Mouse (Mus musculus) liver, adult 2 months (tissue): Measurements from ENCODE around the gene G6pc3. TPM values are rescaled to one million over a fixed set of nuclear protein-coding genes. Genes with fewer than 3 reads are reported as not detected.

ENCODE experiments used
- DNase-seq: peaks from one replicate; pipeline ENCODE4 v3.0.0-alpha.2; 2011; ENCODE audit warnings: low read depth, low spot score; ENCODE audit errors: extremely low read depth
- H3K27ac ChIP-seq: fragments of 200-500 bp; replicated peaks from 2 replicates; pipeline ENCODE4 v1.5.1; 2012; ENCODE audit warnings: low read depth, mild to moderate bottlenecking, control low read depth, inconsistent platforms, low read length; ENCODE audit not compliant: insufficient read depth
- H3K27me3 ChIP-seq: fragments of 200-500 bp; 2 replicates; pipeline ENCODE4 v1.6.1; 2012; ENCODE audit warnings: mild to moderate bottlenecking, moderate library complexity, low read length, inconsistent platforms; ENCODE audit not compliant: control insufficient read depth, insufficient read depth
- H3K36me3 ChIP-seq: fragments of 200-500 bp; 2 replicates; pipeline ENCODE4 v1.6.1; 2012; ENCODE audit warnings: low read length, inconsistent platforms; ENCODE audit not compliant: control insufficient read depth, insufficient read depth
- H3K4me1 ChIP-seq: fragments of 200-500 bp; 2 replicates; pipeline ENCODE4 v1.6.1; 2011; ENCODE audit warnings: low read length; ENCODE audit not compliant: control insufficient read depth, insufficient read depth
- H3K4me3 ChIP-seq: fragments of 200-500 bp; 2 replicates; pipeline ENCODE4 v1.5.1; 2011; ENCODE audit warnings: low read depth, mild to moderate bottlenecking, control low read depth, low read length, moderate library complexity; ENCODE audit not compliant: insufficient read depth
- H3K79me2 ChIP-seq: fragments of 200-500 bp; 2 replicates; pipeline ENCODE4 v1.6.1; 2012; ENCODE audit warnings: inconsistent platforms, mild to moderate bottlenecking, low read length, moderate library complexity; ENCODE audit not compliant: control insufficient read depth, insufficient read depth
- H3K9ac ChIP-seq: fragments of 200-500 bp; 2 replicates; pipeline ENCODE4 v1.6.1; 2012; ENCODE audit warnings: low read depth, mild to moderate bottlenecking, control low read depth, inconsistent platforms, low read length
- CTCF ChIP-seq: fragments of 200-500 bp; IDR thresholded peaks from 2 replicates; pipeline ENCODE4 v1.5.1; 2011; ENCODE audit warnings: low read depth, low read length, control low read depth
- POLR2A ChIP-seq: fragments of 200-500 bp; IDR thresholded peaks from 2 replicates; pipeline ENCODE4 v1.6.1; 2011; ENCODE audit warnings: low read length, control low read depth; ENCODE audit not compliant: insufficient read depth; ENCODE audit errors: extremely low read depth
- WGBS: fragments of 180-500 bp; shearing (Covaris S2); methylation state at CpG from one replicate; pipeline ENCODE4 v1.1.7; 2018; 5-methylcytosine and 5-hydroxymethylcytosine counted together
- polyA plus RNA-seq: library from polyadenylated mRNA; depleted of rRNA; stranded (reverse); fragments of >200 nt; gene quantifications from 2 replicates; pipeline ENCODE4 v1.2.3, GENCODE M21; 2012
- total RNA-seq: library from RNA; depleted of rRNA; stranded (reverse); fragments of >200 nt; gene quantifications from 2 replicates; pipeline ENCODE4 v1.2.3, GENCODE M21; 2014

G6pc3 gene
- total and polyA plus RNA-seq, 2 experiments = 2.8 to 25.9 TPM

DNA sequence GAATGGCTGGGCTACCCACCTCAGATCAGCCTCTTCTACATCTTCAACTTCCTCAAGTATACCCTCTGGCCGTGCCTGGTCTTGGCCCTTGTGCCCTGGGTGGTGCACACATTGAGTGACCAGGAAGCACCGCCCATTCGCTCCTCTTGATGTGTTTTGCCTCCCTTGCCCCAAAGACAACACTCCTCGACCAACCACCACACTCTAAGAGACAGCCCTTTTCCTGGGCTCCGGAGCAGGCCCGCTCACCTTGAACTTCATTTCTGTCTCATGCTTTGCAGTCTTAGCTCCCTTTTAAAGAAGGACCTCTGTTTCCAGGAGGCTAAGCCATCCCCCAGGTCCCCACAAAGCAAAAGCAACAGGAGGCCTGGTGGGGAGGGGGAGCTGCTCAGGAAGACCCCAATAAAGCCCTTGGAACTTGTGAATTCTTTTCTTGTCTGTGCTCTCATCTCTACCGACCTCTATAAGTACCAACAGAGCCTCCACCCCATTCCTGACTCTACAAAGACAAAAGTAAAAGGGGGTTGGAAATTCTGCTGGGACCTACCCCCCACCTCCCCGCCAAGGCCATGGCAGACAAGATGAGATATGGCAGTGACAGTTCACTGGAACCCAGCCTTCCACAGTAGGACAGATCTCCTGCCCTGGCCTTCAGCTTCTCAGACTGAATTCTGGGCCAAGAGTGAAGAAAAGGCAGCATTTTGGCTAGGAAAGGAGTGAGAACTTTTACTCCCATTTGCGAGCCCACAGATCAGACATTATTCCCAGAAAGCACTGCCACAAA lies 4.4 kb downstream of the G6pc3 start:
- no peak overlapping the region for H3K27ac ChIP-seq
- no peak for TF ChIP-seq CTCF
- TF ChIP-seq POLR2A = no peak
- H3K4me3 ChIP-seq = no peak overlapping the region
- H3K36me3 ChIP-seq = peaks cover 7% of the 10 kb centered on the region; the same call in 1 of the 2 replicates
- no peak for DNase-seq
- WGBS = 91% methylated on average over 9 of the region's 9 CpGs
- no peaks in the 10 kb centered on the region for H3K27me3 ChIP-seq
- no peak overlapping the region for H3K9ac ChIP-seq
- 0 out of 2 replicates have a peak, but pooled peaks cover 5% of the 10 kb centered on the region for H3K4me1 ChIP-seq
- H3K79me2 ChIP-seq = no peaks in the 10 kb centered on the region

DNA sequence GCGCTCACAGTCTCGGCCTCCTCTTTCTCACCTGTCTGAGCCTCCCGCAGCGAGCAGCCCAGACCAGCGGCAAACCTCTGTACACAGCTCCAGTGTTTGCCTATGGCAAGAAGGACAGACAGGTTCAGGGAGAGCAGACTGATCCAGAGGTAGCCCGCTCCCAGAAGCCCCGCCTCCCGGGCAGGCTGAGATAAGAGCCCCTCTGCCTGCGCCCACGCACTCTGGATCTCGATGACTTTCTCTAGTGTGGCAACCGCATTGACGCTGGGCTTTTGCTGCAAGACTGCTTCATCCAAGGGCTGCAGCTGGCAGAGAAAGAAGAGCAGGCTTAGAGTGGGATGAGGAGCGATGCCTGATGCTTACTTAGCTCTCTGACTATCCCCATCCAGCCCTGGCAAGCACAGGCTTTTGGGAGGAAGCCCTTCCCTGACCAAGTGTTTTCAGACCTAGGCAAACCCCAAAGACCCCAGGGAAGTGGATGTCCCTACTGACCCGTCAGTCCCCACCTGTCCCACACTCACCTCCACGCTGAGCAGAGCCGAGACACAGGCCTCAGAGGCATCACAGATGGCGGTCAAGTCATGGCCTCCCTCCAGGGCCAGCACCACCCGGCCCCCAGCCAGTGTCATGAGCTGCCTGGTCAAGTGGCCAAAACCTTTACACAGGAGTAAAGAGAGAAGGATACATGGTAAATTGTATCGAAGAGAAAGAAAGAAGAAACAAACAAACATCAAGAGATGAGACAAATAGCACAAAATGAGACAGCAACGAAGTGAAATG lies 6.8 kb downstream of the G6pc3 start:
- Histone ChIP-seq H3K79me2 (no peaks in the 10 kb centered on the region), H3K9ac (no peak overlapping the region), H3K4me3 (no peak overlapping the region), H3K4me1 (no peaks in the 10 kb centered on the region), H3K27me3 (no peaks in the 10 kb centered on the region), H3K36me3 (peaks cover 9% of the 10 kb centered on the region; the same call in 1 of the 2 replicates), H3K27ac (no peak overlapping the region)
- DNase-seq = no peak
- TF ChIP-seq CTCF (no peak), POLR2A (no peak)
- WGBS = 80% methylated on average over 21 of the region's 21 CpGs

DNA sequence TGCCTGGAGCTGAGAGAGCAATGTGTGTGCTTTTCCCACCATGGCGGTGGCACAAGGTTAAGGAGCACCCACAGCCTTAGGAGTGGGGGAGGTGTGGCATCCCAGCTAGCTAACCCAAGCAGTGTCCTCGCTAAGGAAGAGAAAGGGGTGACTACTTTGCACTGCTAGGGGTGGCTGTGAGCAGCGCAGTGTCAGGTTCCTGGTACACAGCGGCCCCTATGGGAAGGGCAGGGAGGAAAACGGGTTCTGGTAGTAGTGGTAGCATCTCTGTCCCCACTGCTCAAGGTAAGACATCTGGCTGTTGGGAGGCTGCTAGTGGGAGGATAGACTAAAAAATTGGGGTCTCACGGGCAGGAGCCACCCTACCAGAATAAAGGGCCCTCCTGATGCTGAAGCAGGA lies 8.8 kb downstream of the G6pc3 start:
- DNase-seq = no peak
- H3K4me3 ChIP-seq = no peak overlapping the region
- H3K4me1 ChIP-seq = no peaks in the 10 kb centered on the region
- no peaks in the 10 kb centered on the region for H3K79me2 ChIP-seq
- no peak overlapping the region for H3K27ac ChIP-seq
- no peaks in the 10 kb centered on the region for H3K27me3 ChIP-seq
- TF ChIP-seq CTCF (no peak), POLR2A (no peak)
- peaks cover 11% of the 10 kb centered on the region; the same call in 1 of the 2 replicates for H3K36me3 ChIP-seq
- H3K9ac ChIP-seq = no peak overlapping the region
- 84% methylated on average over 6 of the region's 6 CpGs for WGBS

DNA sequence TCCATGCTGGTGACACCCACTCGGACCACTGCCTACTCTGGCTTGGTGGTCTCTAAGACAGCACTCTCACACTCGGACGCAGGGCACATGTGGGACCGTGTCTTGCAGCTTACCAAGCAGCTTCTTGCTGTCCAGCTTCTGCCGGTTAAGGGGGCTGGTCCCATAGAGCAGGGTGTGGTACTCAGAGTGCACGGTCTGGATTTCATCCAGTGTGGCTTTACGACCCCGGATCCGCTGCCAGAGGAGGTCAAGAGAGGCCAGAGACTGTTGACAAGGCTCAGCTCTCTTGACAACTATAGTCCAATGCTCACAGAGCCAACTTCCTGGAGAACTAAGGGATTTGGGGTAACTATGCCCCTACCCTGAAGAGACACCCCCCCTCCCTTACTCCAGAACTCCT lies 10.4 kb downstream of the G6pc3 start:
- no peak overlapping the region for H3K9ac ChIP-seq
- H3K27ac ChIP-seq = no peak overlapping the region
- DNase-seq = no peak
- H3K4me1 ChIP-seq = no peaks in the 10 kb centered on the region
- TF ChIP-seq CTCF (no peak), POLR2A (no peak)
- peaks cover 14% of the 10 kb centered on the region for H3K36me3 ChIP-seq
- no peaks in the 10 kb centered on the region for H3K27me3 ChIP-seq
- 62% methylated on average over 9 of the region's 9 CpGs for whole genome bisulfite sequencing
- H3K4me3 ChIP-seq = no peak overlapping the region
- no peaks in the 10 kb centered on the region for H3K79me2 ChIP-seq

DNA sequence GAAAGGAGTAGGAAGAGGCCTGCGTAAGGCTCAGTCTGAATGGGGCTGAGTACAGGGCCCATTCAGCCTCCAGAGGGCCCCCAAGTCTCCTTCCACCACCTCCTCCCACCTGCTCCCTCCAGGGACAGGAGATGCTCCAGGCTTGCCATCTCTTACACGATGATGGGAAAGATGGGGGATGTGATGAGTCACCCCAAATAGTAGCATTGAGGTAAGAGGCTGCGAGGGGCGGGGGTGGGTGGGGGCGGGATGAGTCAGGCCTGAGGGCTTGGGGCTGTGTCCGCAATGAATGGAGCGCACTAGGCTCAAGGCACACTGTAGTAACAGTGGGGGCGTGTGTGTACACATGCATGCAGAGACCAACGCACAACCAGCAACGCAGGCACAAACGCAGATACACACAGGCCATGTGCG lies 12.0 kb downstream of the G6pc3 start:
- Histone ChIP-seq H3K27ac (no peak overlapping the region), H3K27me3 (no peaks in the 10 kb centered on the region), H3K4me1 (no peaks in the 10 kb centered on the region), H3K9ac (no peak overlapping the region), H3K36me3 (peaks cover 12% of the 10 kb centered on the region), H3K79me2 (peaks cover 3% of the 10 kb centered on the region; the same call in 1 of the 2 replicates), H3K4me3 (no peak overlapping the region)
- TF ChIP-seq CTCF (no peak), POLR2A (no peak)
- 81% methylated on average over 12 of the region's 12 CpGs for WGBS
- DNase-seq = no peak
